Mouse (Mus musculus): ENCODE measurements around the gene Adamtsl5. TPM values are rescaled to one million over a fixed set of nuclear protein-coding genes. Genes with fewer than 3 reads are reported as not detected.
"Not testable (repeated sequence)": the region's sequence is repeated elsewhere in the genome, so short reads cannot be mapped to it uniquely, and the experiment has no call there.

The Adamtsl5 gene
- polyA plus RNA-seq, 1 experiment from 2014 or later, result 12.7 TPM

DNA sequence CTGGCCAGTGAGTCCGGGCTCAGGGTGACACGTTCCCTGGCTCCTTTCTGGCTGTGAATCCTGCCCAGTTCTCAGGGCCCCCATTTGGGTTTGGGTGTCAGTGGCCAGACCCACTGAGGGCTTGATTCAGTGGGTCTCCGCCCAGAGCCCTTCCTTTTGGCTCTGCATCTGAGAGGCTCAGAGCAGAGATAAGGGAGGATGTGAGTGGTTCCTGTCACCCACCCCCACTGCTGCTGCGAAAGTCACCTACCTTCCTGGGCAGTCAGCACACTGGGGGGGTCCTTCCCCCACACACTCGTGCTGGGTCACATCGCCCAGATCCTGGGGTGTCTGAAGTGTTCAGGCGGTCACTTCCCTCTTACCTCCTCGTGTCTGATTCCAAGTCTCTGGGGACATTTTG, 4.5 kb upstream of the Adamtsl5 start:
- WGBS, result 40% methylated on average over 8 of the region's 8 CpGs
- Histone ChIP-seq H3K27ac (no peak overlapping the region), H3K4me3 (no peak overlapping the region), H3K4me2 (no peak overlapping the region), H3K27me3 (peaks cover 98% of the 10 kb centered on the region), H3K4me1 (replicated peaks) (peaks cover 29% of the 10 kb centered on the region), H3K9me3 (replicated peaks) (no peaks in the 10 kb centered on the region), H3K9ac (no peak overlapping the region), H3K36me3 (no peaks in the 10 kb centered on the region)
- ATAC-seq (replicated peaks; ENCODE audit: insufficient number of reproducible peaks, insufficient read depth, low FRiP score, low read depth), result no peak

DNA sequence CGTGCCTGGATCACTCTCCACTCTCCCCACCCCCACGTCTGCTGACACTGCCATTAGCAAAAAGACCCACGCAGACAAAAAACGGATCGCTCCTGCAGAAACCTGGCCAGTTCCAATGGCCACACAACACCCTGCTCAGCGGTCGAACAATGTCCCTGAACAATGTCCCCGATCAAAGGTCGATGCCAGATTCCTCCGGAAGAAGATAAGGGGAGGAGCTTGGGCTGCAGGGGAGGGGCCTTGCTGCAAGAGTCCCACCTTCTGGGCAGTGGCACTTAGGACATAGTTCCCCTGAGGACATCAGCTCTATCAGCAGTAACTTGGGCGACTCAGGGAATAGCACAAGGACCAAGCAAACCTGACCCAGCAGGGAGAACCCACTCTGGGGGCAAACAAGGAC, 3.7 kb upstream of the Adamtsl5 start:
- H3K4me3 ChIP-seq, result no peak overlapping the region
- peaks cover 98% of the 10 kb centered on the region for H3K27me3 ChIP-seq
- no peak overlapping the region for H3K27ac ChIP-seq
- no peaks in the 10 kb centered on the region for H3K36me3 ChIP-seq
- H3K4me1 ChIP-seq (replicated peaks), result peaks cover 33% of the 10 kb centered on the region
- no peak for ATAC-seq (replicated peaks; ENCODE audit: insufficient number of reproducible peaks, insufficient read depth, low FRiP score, low read depth)
- H3K4me2 ChIP-seq, result no peak overlapping the region
- 31% methylated on average over 11 of the region's 11 CpGs for WGBS
- H3K9me3 ChIP-seq (replicated peaks), result no peaks in the 10 kb centered on the region
- no peak overlapping the region for H3K9ac ChIP-seq

DNA sequence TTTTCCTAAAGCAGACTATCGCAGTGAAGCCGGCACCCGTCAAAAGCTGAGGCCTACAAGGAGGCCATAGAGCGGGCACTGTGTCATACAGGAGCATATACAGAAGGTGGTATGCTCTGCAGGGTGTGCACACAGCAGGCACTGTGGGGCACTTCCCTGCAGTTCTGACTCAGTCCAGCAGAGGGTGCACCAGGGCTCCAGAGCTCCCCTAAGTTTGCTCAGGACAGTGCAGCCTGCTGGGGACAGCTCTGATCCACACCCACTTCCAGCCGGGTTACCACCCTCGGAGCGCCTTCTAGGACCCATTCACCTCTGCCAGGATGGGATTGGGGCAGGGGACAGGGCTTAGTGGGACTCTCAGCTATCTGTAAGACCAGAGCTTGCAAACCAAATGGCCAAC, 2.1 kb upstream of the Adamtsl5 start:
- Histone ChIP-seq H3K4me1 (replicated peaks) (peaks cover 24% of the 10 kb centered on the region), H3K27ac (no peak overlapping the region), H3K9me3 (replicated peaks) (no peaks in the 10 kb centered on the region), H3K4me2 (no peak overlapping the region), H3K9ac (no peak overlapping the region), H3K36me3 (no peaks in the 10 kb centered on the region), H3K4me3 (no peak overlapping the region), H3K27me3 (peaks cover 97% of the 10 kb centered on the region)
- peak; percentile 73 for ATAC-seq (replicated peaks; ENCODE audit: insufficient number of reproducible peaks, insufficient read depth, low FRiP score, low read depth)
- WGBS, result 4% methylated on average over 7 of the region's 7 CpGs

DNA sequence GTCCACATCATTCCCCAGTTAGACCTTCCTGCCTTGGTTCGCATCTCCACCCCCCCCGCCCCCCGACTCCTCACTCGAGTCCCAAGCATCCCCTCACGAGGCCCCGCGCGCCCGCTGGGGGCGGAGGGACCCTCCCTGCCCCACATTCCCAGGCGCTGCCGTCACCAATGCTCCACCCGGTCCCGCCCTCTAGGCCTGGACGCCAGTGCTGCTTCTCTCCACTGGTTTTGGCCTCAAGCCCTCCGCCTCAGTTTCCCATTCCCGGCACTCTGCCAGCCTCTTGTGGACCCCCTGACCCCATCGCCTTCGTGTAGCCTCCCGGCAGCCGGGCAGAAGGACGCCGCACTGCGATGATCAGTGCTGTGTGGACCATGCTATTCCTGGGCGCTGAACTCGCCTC, 769 bp upstream of the Adamtsl5 start:
- peaks cover 36% of the 10 kb centered on the region for H3K4me1 ChIP-seq (replicated peaks)
- H3K27me3 ChIP-seq, result peaks cover 98% of the 10 kb centered on the region
- H3K27ac ChIP-seq, result no peak overlapping the region
- H3K9me3 ChIP-seq (replicated peaks), result no peaks in the 10 kb centered on the region
- WGBS, result 18% methylated on average over 26 of the region's 26 CpGs
- no peak for ATAC-seq (replicated peaks; ENCODE audit: insufficient number of reproducible peaks, insufficient read depth, low FRiP score, low read depth)
- peak overlapping the region; percentile 61; the same call in 1 of the 2 replicates for H3K9ac ChIP-seq
- no peaks in the 10 kb centered on the region for H3K36me3 ChIP-seq
- peak overlapping the region; percentile 82 for H3K4me2 ChIP-seq
- peak overlapping the region; percentile 52 for H3K4me3 ChIP-seq

DNA sequence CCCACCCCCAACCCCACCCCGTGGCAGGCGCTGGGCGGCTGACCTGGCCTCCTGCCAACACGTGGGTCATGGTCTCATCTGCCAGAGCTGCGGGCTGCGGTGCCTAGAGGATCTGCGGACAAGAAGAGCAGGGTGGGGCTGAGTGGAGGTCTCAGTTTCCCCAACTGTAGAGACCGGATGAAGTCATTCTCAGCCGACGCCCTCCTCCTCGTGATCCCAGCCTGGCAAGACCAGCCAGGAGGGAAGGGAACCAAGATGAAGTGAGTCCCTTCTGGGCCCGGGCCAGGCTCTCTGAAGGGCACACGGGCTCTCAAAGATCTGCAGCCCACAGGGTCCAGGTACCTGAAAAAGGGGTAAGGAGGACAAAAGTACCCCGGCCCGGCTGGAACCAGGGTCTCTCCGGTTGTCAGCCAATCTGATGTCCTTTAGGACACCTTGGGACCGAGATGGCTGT, 671 bp downstream of the Adamtsl5 start:
- Histone ChIP-seq H3K27me3 (peaks cover 98% of the 10 kb centered on the region), H3K4me3 (peak overlapping the region; percentile 52), H3K9ac (peak overlapping the region; percentile 61), H3K27ac (0 out of 2 replicates have a peak overlapping the region, but pooled peaks have one; percentile 31), H3K4me2 (peak overlapping the region; percentile 82), H3K36me3 (no peaks in the 10 kb centered on the region), H3K4me1 (replicated peaks) (peaks cover 50% of the 10 kb centered on the region), H3K9me3 (replicated peaks) (no peaks in the 10 kb centered on the region)
- ATAC-seq (replicated peaks; ENCODE audit: insufficient number of reproducible peaks, insufficient read depth, low FRiP score, low read depth), result no peak
- 12% methylated on average over 17 of the region's 17 CpGs for WGBS

DNA sequence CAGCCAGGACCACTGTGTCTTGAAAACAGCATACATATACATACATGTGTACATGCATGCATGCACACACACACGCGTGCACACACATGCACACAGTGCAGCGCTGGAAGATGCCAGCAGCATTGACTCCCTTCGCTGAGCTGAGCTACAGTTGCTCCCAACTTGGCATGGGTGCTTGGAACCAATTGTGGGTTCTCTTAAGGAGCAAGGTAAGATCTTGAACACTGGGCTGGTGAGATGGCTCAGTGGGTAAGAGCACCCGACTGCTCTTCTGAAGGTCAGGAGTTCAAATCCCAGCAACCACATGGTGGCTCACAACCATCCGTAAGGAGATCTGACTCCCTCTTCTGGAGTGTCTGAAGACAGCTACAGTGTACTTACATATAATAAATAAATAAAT, 2.3 kb downstream of the Adamtsl5 start:
- H3K4me3 ChIP-seq; ATAC-seq (replicated peaks; ENCODE audit: insufficient number of reproducible peaks, insufficient read depth, low FRiP score, low read depth); H3K27ac ChIP-seq; H3K9me3 ChIP-seq (replicated peaks); H3K4me2 ChIP-seq; H3K9ac ChIP-seq; H3K36me3 ChIP-seq: not testable (repeated sequence)
- Histone ChIP-seq H3K27me3 (peaks cover 98% of the 10 kb centered on the region), H3K4me1 (replicated peaks) (peaks cover 61% of the 10 kb centered on the region)
- WGBS, result 79% methylated on average over 6 of the region's 6 CpGs

DNA sequence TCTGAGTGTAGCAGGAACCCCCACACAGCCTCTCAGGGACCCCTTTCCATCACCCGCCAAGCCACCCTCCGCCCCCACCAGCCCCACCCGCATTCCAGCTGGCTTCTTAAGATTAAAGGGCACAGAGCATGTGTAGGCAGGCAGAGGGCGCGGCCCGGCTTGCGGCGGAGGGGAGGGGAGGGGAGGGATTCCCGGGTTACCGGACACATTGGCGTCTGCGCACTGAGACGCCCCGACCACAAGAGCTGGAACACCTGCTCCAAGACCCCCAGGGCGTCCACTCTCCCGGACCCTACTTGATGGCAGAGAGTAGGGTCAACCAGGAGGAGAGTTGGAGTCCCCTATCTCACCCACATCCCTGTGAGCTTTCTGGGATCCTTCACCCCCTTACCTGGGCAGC, 3.1 kb downstream of the Adamtsl5 start:
- Histone ChIP-seq H3K9ac (no peak overlapping the region), H3K4me1 (replicated peaks) (peaks cover 64% of the 10 kb centered on the region), H3K27me3 (peaks cover 98% of the 10 kb centered on the region), H3K9me3 (replicated peaks) (no peaks in the 10 kb centered on the region), H3K4me2 (peak overlapping the region; percentile 9; the same call in 1 of the 2 replicates), H3K4me3 (no peak overlapping the region), H3K27ac (no peak overlapping the region), H3K36me3 (no peaks in the 10 kb centered on the region)
- ATAC-seq (replicated peaks; ENCODE audit: insufficient number of reproducible peaks, insufficient read depth, low FRiP score, low read depth), result no peak
- WGBS, result 9% methylated on average over 16 of the region's 16 CpGs

DNA sequence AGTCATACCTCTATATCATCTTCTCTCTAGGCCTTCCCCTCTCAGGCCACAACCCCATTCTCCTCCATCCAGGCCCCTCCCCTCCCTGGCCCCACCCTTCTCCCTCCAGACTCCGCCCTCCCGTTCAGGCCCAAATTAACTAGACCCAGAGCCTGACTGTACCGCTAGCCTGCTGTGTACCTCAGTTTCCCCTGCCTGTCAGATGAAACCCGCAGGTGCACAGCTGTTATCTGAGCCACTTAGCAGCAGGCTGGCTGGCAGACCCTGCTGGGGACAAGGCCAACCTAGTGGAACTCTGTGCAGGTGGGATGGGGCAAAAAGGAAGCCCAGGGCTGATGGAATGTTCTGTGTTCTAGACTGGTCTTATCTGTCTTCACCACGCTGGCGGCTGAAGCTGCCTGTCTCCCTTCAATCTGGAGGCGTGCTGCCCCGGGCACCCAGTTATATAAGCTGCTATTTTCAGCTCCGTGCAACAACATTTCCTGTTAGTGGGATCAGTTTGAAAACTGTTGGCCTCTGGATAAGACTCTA, 4.0 kb downstream of the Adamtsl5 start:
- no peak overlapping the region for H3K4me3 ChIP-seq

DNA sequence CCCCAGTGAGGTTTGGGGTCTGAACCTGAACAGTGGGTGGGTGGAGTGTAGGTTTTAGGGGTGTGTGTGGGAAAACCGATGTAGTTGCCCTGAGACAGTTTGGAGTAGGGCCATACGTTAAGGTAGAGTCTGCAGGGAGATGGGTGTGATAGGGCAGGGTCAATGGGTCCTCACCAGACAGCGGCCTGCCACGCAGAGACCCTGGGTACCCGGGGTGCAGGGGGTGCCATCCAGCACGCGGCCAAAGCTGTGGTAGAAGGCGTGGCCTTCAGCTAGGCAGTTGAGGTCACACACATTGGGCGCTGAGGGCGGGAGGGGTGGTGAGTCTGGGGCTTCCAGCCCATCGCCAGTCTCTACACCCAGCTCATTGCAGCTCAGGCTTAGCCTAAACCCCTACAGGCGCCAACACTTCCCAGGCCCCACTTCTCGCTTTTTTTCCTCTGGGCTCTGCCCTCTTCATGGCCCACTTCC, 4.8 kb downstream of the Adamtsl5 start:
- H3K27ac ChIP-seq, result no peak overlapping the region
- peaks cover 55% of the 10 kb centered on the region for H3K4me1 ChIP-seq (replicated peaks)
- 39% methylated on average over 13 of the region's 13 CpGs for WGBS

More for the DNA sequence above, 4.0 kb downstream of the Adamtsl5 start:
- Histone ChIP-seq H3K9ac (no peak overlapping the region), H3K36me3 (no peaks in the 10 kb centered on the region), H3K4me1 (replicated peaks) (peaks cover 63% of the 10 kb centered on the region), H3K27me3 (peaks cover 92% of the 10 kb centered on the region), H3K27ac (peak overlapping the region; percentile 26; the same call in 1 of the 2 replicates), H3K4me2 (no peak overlapping the region), H3K9me3 (replicated peaks) (no peaks in the 10 kb centered on the region)
- WGBS, result 25% methylated on average over 9 of the region's 9 CpGs
- no peak for ATAC-seq (replicated peaks; ENCODE audit: insufficient number of reproducible peaks, insufficient read depth, low FRiP score, low read depth)

DNA sequence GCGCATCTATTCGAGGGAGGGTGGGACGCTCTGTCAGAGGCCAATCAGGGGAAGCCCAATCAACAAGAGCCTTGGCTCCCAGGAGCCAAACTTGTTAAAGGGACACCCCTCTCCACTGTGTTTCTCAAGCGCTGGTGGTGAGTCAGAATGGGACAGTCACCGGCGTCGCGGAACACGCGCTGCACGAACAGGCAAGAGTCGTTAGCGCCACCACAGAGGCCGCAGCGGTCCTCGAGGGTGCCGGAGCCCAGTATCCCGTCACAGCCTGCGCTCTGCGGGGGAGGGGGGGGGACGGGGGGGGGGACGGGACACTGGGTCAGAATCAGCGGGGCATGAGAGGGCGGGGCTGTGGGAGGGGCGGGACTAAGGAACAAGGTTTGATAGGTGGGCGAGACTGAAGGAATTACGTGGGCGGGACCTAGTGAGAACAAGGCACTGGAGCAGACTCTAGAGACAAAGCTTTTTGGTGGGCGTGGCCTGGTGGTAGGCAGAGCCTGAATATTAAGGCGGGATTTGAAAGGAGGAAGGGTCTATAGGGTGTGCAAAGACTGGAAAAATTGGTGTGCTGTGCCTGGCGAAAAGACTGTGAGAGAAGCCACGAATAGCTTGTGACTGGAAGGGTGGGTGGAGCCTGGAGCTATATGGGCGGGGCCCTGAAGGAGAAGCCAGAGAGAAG, 5.3 kb downstream of the Adamtsl5 start:
- WGBS, result 1% methylated on average over 27 of the region's 33 CpGs
- Histone ChIP-seq H3K36me3 (no peaks in the 10 kb centered on the region), H3K27me3 (peaks cover 80% of the 10 kb centered on the region), H3K27ac (0 out of 2 replicates have a peak overlapping the region, but pooled peaks have one; percentile 12), H3K9ac (peak overlapping the region; percentile 39; the same call in 1 of the 2 replicates), H3K4me1 (replicated peaks) (peaks cover 50% of the 10 kb centered on the region), H3K4me2 (peak overlapping the region; percentile 58), H3K9me3 (replicated peaks) (no peaks in the 10 kb centered on the region), H3K4me3 (peak overlapping the region; percentile 40)
- ATAC-seq (replicated peaks; ENCODE audit: insufficient number of reproducible peaks, insufficient read depth, low FRiP score, low read depth), result peak; percentile 45

More for the DNA sequence above, 4.8 kb downstream of the Adamtsl5 start:
- H3K27me3 ChIP-seq, result peaks cover 84% of the 10 kb centered on the region
- 0 out of 2 replicates have a peak, but pooled peaks have one; percentile 1 for ATAC-seq (replicated peaks; ENCODE audit: insufficient number of reproducible peaks, insufficient read depth, low FRiP score, low read depth)
- no peak overlapping the region for H3K9ac ChIP-seq
- H3K4me2 ChIP-seq, result peak overlapping the region; percentile 58
- H3K4me3 ChIP-seq, result peak overlapping the region; percentile 40
- H3K36me3 ChIP-seq, result no peaks in the 10 kb centered on the region
- no peaks in the 10 kb centered on the region for H3K9me3 ChIP-seq (replicated peaks)

DNA sequence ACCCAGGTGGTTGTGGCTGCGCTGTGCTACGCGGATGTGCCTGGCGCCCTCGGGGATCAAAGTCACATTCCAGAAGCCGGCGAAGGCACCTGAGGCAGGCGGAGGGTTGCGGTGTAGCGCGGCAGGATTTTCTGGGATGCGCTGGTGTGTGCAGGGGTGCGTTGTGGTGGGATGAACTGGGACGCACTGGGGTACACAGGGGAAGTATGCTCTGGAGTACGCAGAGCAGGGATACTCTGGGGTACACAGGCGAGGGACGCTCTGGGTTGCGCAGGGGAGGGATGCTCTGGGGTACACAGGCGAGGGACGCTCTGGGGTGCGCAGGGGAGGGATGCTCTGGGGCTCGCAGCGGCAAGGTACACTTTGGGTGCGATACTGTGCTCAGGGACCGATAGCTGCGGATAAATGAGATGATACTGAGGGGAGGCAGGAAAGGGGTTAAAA, 5.9 kb downstream of the Adamtsl5 start:
- H3K4me3 ChIP-seq, result peak overlapping the region; percentile 40
- no peak for ATAC-seq (replicated peaks; ENCODE audit: insufficient number of reproducible peaks, insufficient read depth, low FRiP score, low read depth)
- H3K4me1 ChIP-seq (replicated peaks), result peaks cover 44% of the 10 kb centered on the region
- H3K27ac ChIP-seq, result no peak overlapping the region
- no peaks in the 10 kb centered on the region for H3K36me3 ChIP-seq
- peak overlapping the region; percentile 58 for H3K4me2 ChIP-seq
- H3K27me3 ChIP-seq, result peaks cover 74% of the 10 kb centered on the region
- no peaks in the 10 kb centered on the region for H3K9me3 ChIP-seq (replicated peaks)
- peak overlapping the region; percentile 39 for H3K9ac ChIP-seq
- WGBS, result 2% methylated on average over 26 of the region's 26 CpGs
